Mouse (Mus musculus): ENCODE data around the gene Fam43a. TPM values are rescaled to one million over a fixed set of nuclear protein-coding genes. Genes with fewer than 3 reads are reported as not detected.

The Fam43a gene
- polyA plus RNA-seq, 1 experiment = 5.4 TPM

DNA sequence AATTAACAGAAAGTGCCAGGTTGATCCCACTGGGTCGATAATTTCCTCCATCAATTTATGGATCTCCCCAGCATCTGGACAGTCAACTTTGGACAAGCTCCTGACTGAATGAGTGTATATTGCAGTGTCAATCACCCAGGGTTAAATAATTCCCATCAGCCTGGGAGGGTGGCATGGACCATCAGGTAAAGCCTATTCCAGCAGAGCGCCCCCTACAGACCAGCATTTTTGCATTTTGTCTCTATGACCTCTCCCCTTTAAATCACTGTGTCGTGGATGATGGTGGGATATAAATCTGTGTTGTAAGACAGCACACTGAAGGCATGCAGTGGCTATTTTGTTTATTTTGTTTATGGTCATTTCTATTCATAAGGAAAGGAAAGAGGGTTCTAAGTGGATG lies 7.5 kb upstream of the Fam43a start:
- no peak for DNase-seq (ENCODE audit: low read depth, low spot score)
- 41% methylated on average over 3 of the region's 3 CpGs for WGBS

DNA sequence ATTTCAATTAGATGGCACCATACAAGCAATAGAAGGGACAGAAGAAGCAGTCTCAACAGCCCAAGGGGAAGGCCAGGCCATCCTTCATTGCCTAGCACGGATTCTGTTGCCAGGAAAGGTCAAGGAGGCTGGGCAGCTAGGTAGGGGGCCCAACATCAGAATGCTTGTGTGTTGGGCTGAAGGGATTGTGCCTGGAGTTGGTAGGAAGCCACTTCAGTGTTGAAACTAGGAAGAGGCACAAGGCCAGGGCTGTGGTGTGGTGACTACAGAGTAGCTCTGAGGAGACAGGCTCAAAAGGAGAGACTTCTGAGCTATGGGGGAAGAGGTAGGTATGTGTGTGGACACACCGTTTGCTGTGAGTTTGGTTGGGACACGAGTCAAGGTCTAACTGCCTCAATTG lies 4.2 kb upstream of the Fam43a start:
- DNase-seq (ENCODE audit: low read depth, low spot score) = no peak
- WGBS = 59% methylated on average over 3 of the region's 3 CpGs

DNA sequence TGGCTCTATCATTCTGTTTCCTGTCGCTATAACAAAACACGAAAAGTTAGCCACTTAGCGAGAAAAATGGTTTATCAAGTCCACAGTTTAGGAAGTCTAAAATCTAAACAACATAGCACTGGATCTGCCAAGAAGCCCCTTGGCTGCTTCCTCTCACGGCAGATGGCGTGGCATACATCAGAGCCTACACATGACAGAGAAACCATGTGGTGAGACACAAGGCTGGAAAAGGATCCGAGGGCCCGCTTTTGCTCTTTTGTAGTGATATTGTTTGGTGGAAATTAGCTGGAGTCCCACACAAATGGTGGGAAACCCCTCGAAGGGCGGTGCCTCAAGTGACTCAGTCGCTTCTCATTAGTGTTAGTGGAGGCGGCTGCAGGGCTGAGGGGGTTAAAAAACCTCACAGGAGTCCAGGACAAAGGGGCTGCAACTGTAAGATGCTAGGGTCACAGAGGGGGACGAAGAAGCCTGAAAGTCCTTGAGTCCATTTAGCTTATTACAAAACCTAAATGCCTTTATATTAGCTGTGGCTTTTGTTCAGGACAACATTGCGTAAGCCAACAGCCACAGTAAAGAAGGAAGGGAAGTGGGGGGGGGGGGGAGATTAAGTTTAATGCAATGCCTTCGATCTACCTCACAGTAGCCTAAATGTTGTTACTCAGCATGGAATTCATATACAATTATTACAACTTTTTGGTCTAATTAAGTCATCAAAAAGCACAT lies 3.5 kb upstream of the Fam43a start:
- 73% methylated on average over 14 of the region's 14 CpGs for WGBS
- no peak for DNase-seq (ENCODE audit: low read depth, low spot score)

DNA sequence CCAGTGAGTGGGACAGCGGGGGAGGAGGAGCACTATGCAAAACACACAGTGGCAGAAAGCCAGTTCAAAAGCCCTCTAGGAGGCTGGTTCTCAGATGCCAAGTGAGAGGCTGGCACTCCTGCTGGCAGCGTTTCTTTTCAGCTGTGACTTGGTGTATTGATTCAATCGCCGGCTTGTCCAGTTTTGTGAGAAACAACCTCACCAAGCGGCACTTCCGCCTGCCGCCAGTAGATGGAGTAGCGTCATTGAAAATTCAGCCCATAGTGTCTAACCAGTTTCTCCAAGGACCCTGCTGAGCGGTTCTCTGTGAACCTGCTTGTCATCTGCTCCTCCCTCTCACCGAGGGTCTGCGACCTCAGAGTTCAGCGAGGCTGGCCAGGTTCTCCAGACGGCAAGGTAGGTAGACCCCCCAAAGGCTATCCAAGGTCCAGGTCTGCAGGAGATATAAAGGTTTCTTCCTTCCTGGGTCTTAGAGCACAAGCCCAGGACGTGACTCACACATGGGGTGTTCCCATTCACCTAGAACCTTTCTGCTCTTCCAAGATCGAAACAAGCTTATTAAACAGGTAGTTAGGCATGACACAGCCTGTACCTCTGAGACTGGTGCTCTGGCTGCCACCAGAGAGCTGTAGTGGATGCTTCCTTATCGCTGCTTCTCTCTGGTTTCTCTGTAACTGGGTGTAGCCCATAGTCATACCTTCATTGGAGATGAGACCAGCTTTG lies 2.4 kb upstream of the Fam43a start:
- peak; percentile 78 for DNase-seq (ENCODE audit: low read depth, low spot score)
- 4% methylated on average over 16 of the region's 16 CpGs for WGBS

DNA sequence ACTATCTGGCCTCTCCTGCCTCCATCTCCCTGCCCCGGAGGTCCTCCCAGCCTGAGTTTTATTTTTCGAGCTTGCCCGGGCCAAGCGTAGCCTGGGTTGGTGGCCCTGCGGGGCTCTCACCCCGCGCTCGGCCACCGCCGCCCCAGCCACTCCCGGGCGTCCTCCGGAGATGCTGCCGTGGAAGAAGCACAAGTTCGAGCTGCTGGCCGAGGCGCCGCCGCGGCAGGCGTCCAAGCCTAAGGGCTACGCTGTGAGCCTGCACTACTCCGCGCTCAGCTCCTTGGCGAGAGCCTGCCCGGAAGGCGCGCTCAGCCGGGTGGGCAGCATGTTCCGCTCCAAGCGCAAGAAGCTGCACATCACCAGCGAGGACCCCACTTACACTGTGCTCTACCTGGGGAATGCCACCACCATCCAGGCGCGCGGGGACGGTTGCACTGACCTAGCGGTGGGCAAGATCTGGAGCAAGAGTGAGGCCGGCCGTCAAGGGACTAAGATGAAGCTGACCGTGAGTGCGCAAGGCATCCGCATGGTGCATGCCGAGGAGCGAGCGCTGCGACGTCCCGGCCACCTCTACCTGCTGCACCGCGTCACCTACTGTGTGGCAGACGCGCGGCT lies 1.0 kb downstream of the Fam43a start:
- DNase-seq (ENCODE audit: low read depth, low spot score) = no peak
- 1% methylated on average over 53 of the region's 53 CpGs for WGBS

DNA sequence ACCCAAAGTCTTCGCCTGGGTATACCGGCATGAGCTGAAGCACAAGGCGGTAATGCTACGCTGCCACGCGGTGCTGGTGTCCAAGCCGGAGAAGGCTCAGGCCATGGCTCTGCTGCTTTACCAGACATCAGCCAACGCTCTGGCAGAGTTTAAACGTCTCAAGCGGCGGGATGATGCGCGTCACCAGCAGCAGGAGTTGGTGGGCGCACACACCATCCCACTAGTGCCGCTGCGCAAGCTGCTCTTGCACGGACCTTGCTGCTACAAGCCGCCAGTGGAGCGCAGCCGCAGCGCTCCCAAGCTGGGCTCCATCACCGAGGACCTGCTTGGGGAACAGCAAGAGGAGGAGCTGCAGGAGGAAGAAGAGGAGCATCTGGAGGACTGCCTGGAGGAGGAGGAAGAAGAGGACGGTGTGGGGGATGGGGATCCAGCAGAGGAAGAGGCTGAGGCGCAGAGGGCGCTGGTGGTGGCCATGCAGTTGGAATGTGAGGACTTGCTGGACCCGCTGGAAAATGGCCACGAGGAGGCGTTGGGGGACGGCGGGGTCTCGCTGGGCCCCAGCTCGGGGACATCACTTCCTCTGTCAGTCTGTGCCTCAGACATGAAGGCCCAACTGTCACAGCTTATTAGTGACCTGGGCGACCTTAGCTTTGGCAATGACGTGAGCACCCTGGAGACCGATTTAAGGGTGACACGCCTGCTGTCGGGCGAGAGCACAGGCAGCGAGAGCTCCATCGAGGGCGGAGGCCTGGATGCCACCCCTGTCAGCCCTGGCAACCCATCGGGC lies 1.7 kb downstream of the Fam43a start:
- WGBS = 32% methylated on average over 42 of the region's 42 CpGs
- no peak for DNase-seq (ENCODE audit: low read depth, low spot score)

DNA sequence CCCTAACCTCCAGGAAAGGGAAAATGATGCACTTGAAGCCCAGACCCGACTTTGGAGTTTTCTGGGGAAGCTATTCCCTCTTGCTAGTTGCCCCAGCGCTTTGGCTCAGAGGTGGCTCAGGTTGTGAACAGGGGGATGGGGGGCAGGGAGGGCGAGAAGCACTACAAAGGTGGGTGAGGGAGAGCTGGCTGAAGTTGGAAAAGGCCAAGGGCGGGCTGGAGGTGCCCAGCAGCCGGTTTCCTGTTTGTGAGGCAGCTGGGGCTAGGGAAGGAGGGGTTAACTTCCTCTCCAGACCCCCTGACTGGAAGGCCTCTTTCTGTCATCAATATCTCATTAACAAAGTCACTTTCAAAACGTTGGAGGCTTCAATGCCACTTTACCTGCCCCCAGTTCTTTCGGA lies 2.4 kb downstream of the Fam43a start:
- DNase-seq (ENCODE audit: low read depth, low spot score) = no peak
- 73% methylated on average over 7 of the region's 7 CpGs for WGBS

DNA sequence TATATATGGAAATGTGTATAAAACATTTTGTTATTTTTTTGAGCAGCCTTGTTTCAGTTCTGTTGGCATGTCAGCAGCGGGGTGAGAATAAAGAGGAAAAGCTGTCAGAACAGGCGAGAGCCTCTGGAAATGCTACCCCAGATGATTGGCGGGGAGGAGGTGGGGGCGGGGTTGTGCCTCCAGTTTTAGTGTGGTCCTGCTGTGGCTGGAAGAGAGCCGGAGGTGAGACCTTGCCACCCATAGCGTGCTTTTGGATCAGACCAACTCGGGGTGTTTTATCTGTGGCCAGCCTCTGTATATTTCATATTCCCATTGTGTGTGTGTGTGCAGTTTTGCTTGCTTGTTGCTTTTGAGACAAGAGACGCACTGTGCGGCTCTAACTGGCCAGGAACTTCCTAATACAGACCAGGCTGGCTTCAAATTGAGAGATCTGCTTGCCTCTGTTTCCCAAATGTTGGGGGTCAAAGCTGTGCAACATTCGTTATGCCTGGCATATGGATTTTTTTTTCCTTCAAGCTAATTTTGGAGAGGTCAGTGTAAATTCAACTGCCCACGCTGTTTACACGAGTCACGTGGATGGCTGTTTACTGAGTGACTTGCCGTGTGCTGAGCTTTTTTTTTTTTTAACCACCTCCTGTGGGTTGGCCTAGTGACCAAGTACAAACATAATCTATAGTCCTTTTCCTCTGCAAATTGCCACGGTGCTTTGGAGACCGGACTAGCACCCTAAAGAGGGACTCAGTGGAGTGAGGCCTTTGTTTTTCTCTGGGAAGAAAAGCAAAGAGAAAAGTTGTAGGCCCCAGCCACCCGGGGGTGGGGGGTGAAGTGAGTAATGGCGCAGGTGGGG lies 3.4 kb downstream of the Fam43a start:
- WGBS = 49% methylated on average over 18 of the region's 18 CpGs
- no peak for DNase-seq (ENCODE audit: low read depth, low spot score)

DNA sequence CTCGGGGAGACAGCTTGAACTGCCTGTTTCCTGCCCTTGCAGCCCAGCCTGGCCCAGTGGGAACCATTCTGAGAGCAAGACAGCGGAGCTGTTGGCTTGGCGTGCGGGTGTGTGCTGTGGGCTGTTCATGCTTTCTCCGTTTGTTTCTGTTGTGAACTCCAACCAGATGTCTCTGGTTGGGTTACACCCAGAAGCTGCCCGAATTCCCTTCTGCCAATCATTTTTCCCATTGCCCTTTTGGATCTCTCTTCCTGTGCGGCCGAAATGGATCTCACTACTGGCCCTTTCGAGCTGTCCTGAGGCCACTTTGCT lies 4.0 kb downstream of the Fam43a start:
- DNase-seq (ENCODE audit: low read depth, low spot score) = no peak
- 68% methylated on average over 9 of the region's 9 CpGs for WGBS

DNA sequence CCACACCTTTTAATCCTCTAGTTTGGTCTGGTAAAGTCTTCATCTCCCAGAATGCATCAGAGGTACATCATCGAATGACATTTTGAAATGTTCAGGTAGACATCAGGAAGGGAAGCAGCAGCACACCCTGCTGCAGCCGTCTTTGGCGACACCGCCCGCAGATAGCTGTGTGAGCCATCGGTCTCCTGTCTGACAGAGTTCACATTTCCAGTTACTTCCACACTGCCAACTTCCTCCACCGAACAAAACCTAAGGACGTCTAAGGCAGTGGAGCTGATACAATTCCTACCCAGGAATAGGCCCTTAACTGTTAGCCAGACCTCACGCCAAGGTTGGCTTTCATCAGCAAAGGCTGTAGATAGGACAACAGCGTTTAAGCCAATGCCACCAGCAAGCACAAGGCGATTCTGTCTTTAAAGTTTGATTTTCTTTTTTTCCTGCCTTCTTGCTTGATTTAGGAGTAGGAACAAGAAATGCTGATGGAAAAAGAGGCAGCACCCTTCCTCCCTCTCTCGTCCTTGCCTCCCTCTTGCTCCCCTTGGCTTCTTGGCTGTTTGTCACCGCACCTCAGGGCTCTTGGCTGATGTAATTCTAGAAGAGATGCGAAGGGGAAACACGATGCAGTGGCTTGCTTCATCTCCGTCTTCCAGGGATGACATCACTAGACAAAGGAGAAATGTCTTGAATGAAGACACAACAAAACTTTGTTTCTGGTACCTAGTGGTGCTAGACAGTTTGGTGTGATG lies 4.7 kb downstream of the Fam43a start:
- DNase-seq (ENCODE audit: low read depth, low spot score) = no peak
- 83% methylated on average over 16 of the region's 16 CpGs for WGBS

DNA sequence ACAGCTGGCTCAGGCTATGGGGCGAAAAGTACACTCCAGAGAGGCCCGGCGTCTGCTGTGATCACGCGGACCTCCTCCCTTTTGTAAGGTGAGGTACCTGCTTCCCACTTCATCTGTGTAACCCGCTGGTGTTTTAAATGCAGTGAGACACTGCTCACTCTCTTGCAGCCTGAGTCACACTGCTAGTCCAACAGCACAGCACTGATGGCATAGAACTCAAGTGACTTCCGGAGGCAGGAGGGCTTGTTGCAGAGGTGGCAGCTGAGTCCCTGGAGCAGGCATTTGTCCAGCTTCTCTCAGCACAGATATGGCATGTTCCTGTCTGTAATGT lies 5.2 kb downstream of the Fam43a start:
- WGBS = 84% methylated on average over 7 of the region's 7 CpGs

DNA sequence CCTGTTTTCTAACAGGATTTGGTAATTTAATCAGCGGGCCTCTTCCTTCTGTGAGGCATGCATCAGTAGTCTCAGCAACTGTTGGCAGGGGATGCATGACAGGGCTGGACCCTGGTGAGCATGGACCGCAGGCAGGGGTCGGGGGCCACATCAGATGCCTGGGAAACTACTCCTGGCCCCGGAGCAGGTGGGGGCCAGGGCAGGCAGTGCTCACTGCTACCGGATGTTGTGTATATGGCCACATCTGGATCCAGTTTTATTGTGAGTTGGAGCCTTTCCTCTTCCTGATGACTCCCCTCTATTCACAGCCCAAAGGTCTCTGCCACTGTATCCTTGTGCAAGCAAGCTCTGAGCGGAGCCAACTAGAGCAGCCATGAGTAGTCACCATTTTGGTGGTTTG lies 6.0 kb downstream of the Fam43a start:
- 69% methylated on average over 6 of the region's 6 CpGs for WGBS
- no peak for DNase-seq (ENCODE audit: low read depth, low spot score)

More for the DNA sequence above, 5.2 kb downstream of the Fam43a start:
- DNase-seq (ENCODE audit: low read depth, low spot score) = no peak

DNA sequence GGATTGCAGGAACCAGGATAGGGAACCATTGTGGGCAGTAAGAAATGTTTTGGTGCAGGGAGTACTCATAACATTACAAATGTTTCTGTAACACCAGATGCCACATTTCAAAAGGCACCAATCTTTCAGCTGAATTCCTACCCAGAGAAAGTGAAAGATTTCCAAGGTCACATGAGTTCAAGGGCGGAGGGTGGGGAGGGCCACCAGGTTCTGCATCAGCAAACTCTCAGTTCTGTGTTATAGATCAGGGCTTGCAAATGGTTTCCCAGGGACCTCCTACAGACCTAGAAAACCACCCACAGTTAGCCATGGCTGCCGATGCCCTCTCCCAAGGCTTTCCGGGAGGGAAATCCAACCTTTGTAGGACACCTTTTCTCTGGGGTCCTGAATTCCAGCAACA lies 8.3 kb downstream of the Fam43a start:
- no peak for DNase-seq (ENCODE audit: low read depth, low spot score)
- 85% methylated on average over 3 of the region's 3 CpGs for WGBS

DNA sequence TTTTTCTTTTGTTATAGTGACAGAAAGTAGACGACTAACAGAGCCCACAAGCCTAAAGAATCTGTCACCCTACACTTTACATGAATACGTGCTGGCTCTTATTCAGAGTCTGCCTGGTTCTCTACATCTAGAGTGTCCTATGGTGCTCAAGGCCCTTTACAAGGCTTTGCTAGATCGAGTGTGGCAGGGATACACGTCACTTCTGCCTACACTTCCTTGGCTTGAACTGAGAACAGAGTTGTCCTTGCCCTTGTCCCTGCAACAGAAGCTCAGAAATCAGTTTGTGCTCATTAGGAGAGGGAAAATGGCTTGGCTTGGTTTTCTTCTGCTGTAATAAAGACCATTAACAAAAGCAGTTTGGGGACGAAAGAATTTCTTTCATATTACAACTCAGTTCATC lies 11.8 kb downstream of the Fam43a start:
- 82% methylated on average over 5 of the region's 5 CpGs for WGBS
- no peak for DNase-seq (ENCODE audit: low read depth, low spot score)

DNA sequence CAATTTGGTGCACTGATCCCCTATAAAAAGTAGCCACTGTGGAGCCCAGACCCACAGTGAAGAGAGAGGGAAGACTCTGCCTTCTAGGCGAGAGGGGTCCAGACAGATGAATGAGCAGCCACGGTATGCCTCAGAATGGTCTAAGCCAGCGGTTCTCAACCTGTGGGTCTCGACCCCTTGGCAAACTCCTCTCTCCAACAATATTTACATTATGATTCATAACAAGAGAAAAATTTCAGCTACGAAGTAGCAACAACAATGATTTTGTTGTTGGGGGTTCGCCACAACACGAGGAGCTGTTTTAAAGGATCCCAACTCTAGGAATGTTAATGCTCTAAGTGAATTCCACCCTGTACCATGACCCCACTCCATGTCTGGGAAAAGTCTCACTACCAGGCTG lies 13.6 kb downstream of the Fam43a start:
- 69% methylated on average over 7 of the region's 7 CpGs for WGBS

DNA sequence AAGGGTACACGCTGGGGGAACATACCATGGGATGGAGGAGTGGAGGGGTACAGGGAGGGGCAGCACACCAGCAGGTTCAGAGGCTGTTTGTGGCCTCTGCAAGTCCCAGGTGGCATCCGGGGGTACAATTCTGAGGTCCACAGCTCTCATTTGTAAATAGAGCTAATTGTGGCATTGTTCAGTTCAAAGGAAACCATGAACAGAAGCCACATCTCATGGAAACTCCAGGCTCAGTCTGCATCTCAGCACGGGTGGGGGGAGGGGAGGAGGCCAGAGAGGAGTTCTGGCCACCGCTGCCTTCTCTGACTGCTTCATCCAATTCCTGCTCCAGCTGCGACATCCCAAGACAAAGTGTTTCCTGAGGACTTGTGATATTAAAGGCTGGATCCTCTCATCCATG lies 14.6 kb downstream of the Fam43a start:
- DNase-seq (ENCODE audit: low read depth, low spot score) = no peak
- WGBS = 46% methylated on average over 5 of the region's 5 CpGs

More for the DNA sequence above, 13.6 kb downstream of the Fam43a start:
- DNase-seq (ENCODE audit: low read depth, low spot score) = no peak

DNA sequence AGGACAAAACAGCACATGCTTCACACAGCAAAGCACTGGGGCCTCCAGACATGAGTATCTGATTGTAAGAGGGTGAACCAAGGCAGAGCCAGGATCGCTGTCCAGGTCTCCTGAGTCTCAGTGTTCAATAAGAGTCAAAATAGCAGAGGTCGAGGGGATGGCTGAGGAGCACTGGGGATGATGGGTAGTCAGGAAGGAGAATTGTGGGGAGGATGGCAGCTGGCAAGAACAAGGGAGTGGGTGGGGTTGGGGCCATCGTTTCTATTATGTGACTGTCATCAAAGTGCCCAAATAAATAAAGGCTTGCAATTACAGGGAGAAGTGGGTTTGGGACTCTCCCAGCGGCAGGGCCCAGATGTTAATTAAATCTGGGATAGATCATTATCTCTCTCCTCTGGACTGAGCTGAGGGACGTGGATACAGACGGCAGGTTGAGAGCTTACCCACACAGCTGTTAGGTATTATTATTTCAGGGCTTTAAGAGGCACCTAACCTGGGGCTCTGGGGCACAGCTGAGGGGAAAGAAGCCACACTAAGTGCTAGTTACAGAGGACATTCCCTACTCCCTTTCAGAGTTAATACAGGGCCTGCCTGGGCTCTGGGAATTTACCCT lies 15.3 kb downstream of the Fam43a start:
- WGBS = 47% methylated on average over 6 of the region's 6 CpGs
- DNase-seq (ENCODE audit: low read depth, low spot score) = no peak

DNA sequence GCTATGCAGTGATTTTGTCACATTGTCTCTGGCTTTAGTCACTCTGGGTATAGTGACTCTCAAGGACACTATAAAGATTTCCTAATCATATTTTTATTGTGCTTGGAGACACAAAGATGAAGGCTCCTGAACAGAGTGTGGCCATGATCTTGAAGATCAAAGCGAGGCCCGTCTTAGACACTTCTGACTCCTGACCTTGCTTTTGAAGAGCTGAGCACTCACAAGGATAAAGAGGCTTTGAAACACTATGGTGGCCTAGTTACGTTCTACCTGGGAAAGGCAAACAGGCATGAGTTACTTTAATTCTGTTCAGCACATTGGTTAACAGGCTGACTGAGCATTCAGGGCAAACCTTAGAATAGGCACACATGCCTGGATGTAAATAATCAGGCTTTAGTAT lies 16.8 kb downstream of the Fam43a start:
- no peak for DNase-seq (ENCODE audit: low read depth, low spot score)
- WGBS = 86% methylated on average over 3 of the region's 3 CpGs

DNA sequence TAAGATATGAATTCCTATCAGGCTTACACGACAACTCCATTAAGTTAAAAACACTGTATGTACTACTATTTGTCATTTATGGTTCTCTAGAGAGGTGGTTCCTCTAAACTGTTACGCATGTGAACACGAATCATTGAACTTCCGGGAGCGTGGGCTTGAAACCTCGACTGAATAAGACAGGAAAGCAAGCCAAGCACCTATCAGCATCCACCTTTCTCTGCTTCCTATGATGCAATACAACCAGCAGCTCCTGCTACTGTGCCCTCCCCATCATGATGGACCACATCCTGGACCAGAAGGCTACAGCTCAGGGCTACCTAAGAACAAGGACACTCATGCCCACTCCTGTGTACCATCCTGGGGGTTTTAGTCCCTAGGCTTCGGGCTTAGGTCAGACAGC lies 24.1 kb downstream of the Fam43a start:
- DNase-seq (ENCODE audit: low read depth, low spot score) = no peak
- 73% methylated on average over 7 of the region's 7 CpGs for whole genome bisulfite sequencing
